Mouse (Mus musculus): ENCODE results near the gene Ncf4.

DNA sequence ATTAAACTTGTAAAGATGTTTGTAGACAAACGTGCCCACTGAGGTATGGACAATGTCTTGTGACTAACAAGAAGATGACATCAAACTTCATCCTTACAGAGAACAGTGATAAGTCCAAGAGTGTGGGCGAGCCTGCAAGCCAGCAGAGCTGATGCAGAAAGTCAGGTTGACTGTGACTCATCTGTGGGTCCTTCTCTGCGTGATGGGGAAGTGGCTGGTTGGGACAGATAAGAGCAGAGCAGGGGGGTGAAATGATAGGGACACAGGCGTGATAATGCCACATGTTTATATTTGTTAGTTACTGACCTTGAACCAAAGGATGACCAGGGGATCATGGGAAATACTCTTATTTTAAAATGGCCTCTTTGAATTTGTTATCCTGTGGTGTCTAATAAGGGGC lies 23.3 kb downstream of the Ncf4 start:
- TF ChIP-seq ZC3H11A (IDR thresholded peaks at IDR 0.05; ENCODE audit: borderline replicate concordance, low read depth, low read length) = no peak
- no peak for TF ChIP-seq MAFK (IDR thresholded peaks at IDR 0.05; ENCODE audit: insufficient read depth, low read depth, low read length)
